8 mouse cellular contexts compared by ENCODE assay signal in the genomic region with DNA sequence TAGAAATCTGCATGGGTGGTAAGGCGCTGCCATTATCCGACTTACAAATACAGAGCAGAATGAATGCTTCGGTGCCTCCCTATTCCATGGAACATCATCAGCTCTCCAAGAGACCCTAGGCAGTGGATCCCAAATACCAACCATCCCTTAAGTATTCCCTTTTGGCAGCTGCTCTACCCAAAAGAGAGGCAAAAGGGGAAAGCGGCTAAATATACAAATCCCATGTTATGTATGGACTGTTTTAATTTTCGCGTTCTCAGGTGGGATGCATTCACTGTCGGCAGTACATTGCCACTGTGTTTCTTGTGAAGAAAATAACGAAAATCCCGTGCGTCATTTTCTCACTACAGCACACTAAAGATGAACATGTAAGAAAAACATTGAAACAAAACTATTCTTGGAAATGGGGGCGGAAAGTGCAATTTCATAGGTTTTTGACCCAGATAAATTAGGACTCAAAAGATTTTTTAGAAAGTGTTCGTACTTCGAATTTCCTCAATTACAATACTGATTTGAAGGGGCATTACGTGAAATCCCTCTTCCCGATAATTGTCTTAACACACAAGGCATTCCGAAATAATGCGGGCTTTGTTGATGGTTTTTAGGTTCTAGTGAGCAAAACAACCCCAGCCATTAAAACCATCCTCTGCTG. TPM values are rescaled to one million over a fixed set of nuclear protein-coding genes. Genes with fewer than 3 reads are reported as not detected.
DNase-seq lines count a peak whose midpoint lies in the region; ATAC-seq and TF ChIP-seq lines count a peak whose summit lies in the region.

No protein-coding gene starts in this region.

- H3K27ac ChIP-seq in heart, postnatal 0 days (ENCODE audit: low read depth), result peak overlapping the region; percentile 60
- peak overlapping the region; percentile 92 for H3K27ac ChIP-seq in midbrain, embryonic 11.5 days (ENCODE audit: low read depth, low read length)

- no peaks in the 10 kb centered on the region; the same call in 1 of the 2 replicates for H3K36me3 ChIP-seq in heart, postnatal 0 days (replicated peaks; ENCODE audit: control insufficient read depth, insufficient read depth, low read length)
- H3K36me3 ChIP-seq in midbrain, embryonic 11.5 days (ENCODE audit: control insufficient read depth, insufficient read depth, low read length), result no peaks in the 10 kb centered on the region

- 69% methylated on average over 17 of the region's 17 CpGs for WGBS in heart, postnatal 0 days
- 2% methylated on average over 17 of the region's 17 CpGs for WGBS in midbrain, embryonic 11.5 days

- no peaks in the 10 kb centered on the region for H3K4me1 ChIP-seq in heart, postnatal 0 days (ENCODE audit: control insufficient read depth, insufficient read depth)
- H3K4me1 ChIP-seq in midbrain, embryonic 11.5 days (ENCODE audit: control insufficient read depth, insufficient read depth, low read length), result peaks cover 31% of the 10 kb centered on the region

- no peak for TF ChIP-seq EP300 in heart, postnatal 0 days (IDR thresholded peaks at IDR 0.05; ENCODE audit: low read depth)

- ATAC-seq in heart, postnatal 0 days (ENCODE audit: insufficient read depth, low read depth), result no peak
- ATAC-seq in midbrain, embryonic 11.5 days (ENCODE audit: low FRiP score), result no peak

- peak overlapping the region; percentile 52 for H3K4me3 ChIP-seq in heart, postnatal 0 days (ENCODE audit: low read depth, low read length)
- H3K4me3 ChIP-seq in midbrain, embryonic 11.5 days (ENCODE audit: low read depth, low read length), result peak overlapping the region; percentile 43

- H3K9me3 ChIP-seq in heart, postnatal 0 days (replicated peaks; ENCODE audit: control insufficient read depth, low read length), result no peaks in the 10 kb centered on the region; the same call in 1 of the 2 replicates
- no peaks in the 10 kb centered on the region for H3K9me3 ChIP-seq in midbrain, embryonic 11.5 days (ENCODE audit: control insufficient read depth, low read length)

- no peak for TF ChIP-seq POLR2A in brain, embryonic 14.5 days (IDR thresholded peaks at IDR 0.05; ENCODE audit: borderline replicate concordance, extremely low read depth, insufficient read depth, insufficient read length, poor library complexity, severe bottlenecking)

- H3K27me3 ChIP-seq in heart, postnatal 0 days (ENCODE audit: control insufficient read depth, insufficient read depth, low read length), result peaks cover 45% of the 10 kb centered on the region
- peaks cover 12% of the 10 kb centered on the region for H3K27me3 ChIP-seq in midbrain, embryonic 11.5 days (ENCODE audit: control insufficient read depth, insufficient read depth, low read length)

- DNase-seq in heart, adult 11 months, result peak; percentile 52
- DNase-seq in heart, postnatal 25 days (ENCODE audit: low spot score), result no peak
- DNase-seq in brain, embryonic 14.5 days (ENCODE audit: low read depth), result peak; percentile 76
- DNase-seq in heart, postnatal 0 days (ENCODE audit: low spot score), result no peak
- no peak for DNase-seq in midbrain, embryonic 11.5 days (ENCODE audit: low spot score, missing footprints)
- DNase-seq in thymus, postnatal 0 days (ENCODE audit: low spot score), result no peak
- no peak for DNase-seq in spleen, postnatal 10 days (ENCODE audit: low spot score in 2 of 2)
- no peak for DNase-seq in ovary, postnatal 10 days (ENCODE audit: low spot score)

- peak overlapping the region; percentile 64 for H3K4me2 ChIP-seq in heart, postnatal 0 days (ENCODE audit: low read depth, low read length)
- peak overlapping the region; percentile 64 for H3K4me2 ChIP-seq in midbrain, embryonic 11.5 days

- intact Hi-C loops in heart, postnatal 25 days (cut with DNase I), result no loop called here

- H3K9ac ChIP-seq in heart, postnatal 0 days (replicated peaks; ENCODE audit: low read depth, low read length), result peak overlapping the region; percentile 64
- peak overlapping the region; percentile 85 for H3K9ac ChIP-seq in midbrain, embryonic 11.5 days (ENCODE audit: low read length)

- TF ChIP-seq CTCF in brain, embryonic 14.5 days (IDR thresholded peaks at IDR 0.05; ENCODE audit: borderline replicate concordance, extremely low read depth, insufficient read depth, insufficient read length), result no peak
- TF ChIP-seq CTCF in heart, postnatal 0 days (IDR thresholded peaks at IDR 0.05; ENCODE audit: low read depth), result no peak

RNA-seq across cellular contexts. Expression of a gene that starts 4.7 kb away (rescaled TPM):
- total RNA-seq in heart, postnatal 25 days (2021), result not detected
- polyA plus RNA-seq in brain, embryonic 14.5 days (2012; rRNA removed), result 49.1 and 90.4 TPM in 2 replicates
- total RNA-seq in heart, postnatal 0 days (2014; rRNA removed; ENCODE audit: low replicate concordance), result not detected in 2 replicates
- polyA plus RNA-seq in heart, postnatal 0 days (2015; fragmentation: Nextera tagmentation; extraction: Ambion mirVana), result 0.27 and 0.33 TPM in 2 replicates
- polyA plus RNA-seq in midbrain, embryonic 11.5 days (2014; fragmentation: Nextera tagmentation; extraction: Ambion mirVana), result 92.8 and 102 TPM in 2 replicates
- 0.55 and 0.56 TPM in 2 replicates for polyA plus RNA-seq in thymus, postnatal 0 days (2015; fragmentation: Nextera tagmentation; extraction: Ambion mirVana)

Comparison
In these comparisons a context has a peak if more than half of its experiments do, and no peak if none do; other contexts are left out.
1. DNase-seq: peak in heart, adult 11 months (single experiment) and brain, embryonic 14.5 days (single experiment); none in heart, postnatal 25 days (single experiment), heart, postnatal 0 days (single experiment), midbrain, embryonic 11.5 days (single experiment), thymus, postnatal 0 days (single experiment), spleen, postnatal 10 days (0 of 2) and ovary, postnatal 10 days (single experiment).
2. RNA of a gene that starts 4.7 kb away (polyA plus RNA-seq): 92.8 to 102 TPM in midbrain, embryonic 11.5 days and 49.1 to 90.4 TPM in brain, embryonic 14.5 days; 0.55 to 0.56 TPM in thymus, postnatal 0 days and 0.27 to 0.33 TPM in heart, postnatal 0 days; every median in the first group is over 10 times any median in the second.